Mouse (Mus musculus): ENCODE data around the gene Tarbp1.
"Not testable (repeated sequence)": the region's sequence is repeated elsewhere in the genome, so short reads cannot be mapped to it uniquely, and the experiment has no call there.

The Tarbp1 gene

GRCm38 (mm10) chr8:126405030-126405429 lies 69.8 kb downstream of the Tarbp1 start:
- DNase-seq = no peak

GRCm38 (mm10) chr8:126404550-126404949 lies 70.3 kb downstream of the Tarbp1 start:
- DNase-seq = not testable (repeated sequence)

- DNase-seq = no peak
Measured at GRCm38 (mm10) chr8:126398349-126398748, 76.5 kb downstream of the Tarbp1 start.

- no peak for DNase-seq
Measured at GRCm38 (mm10) chr8:126395917-126396316, 78.9 kb downstream of the Tarbp1 start.

- DNase-seq = no peak
Measured at GRCm38 (mm10) chr8:126395386-126395785, 79.5 kb downstream of the Tarbp1 start.

GRCm38 (mm10) chr8:126391541-126391940 lies 83.3 kb downstream of the Tarbp1 start:
- peak; percentile 46 to 64 for DNase-seq

GRCm38 (mm10) chr8:126387566-126387965 lies 87.3 kb downstream of the Tarbp1 start:
- DNase-seq = no peak

GRCm38 (mm10) chr8:126382749-126383148 lies 92.1 kb downstream of the Tarbp1 start:
- DNase-seq = peak; percentile 5 to 16

- no peak for DNase-seq
Measured at GRCm38 (mm10) chr8:126382216-126382615, 92.6 kb downstream of the Tarbp1 start.

GRCm38 (mm10) chr8:126381299-126381698 lies 93.6 kb downstream of the Tarbp1 start:
- DNase-seq = no peak

- DNase-seq = no peak
Measured at GRCm38 (mm10) chr8:126380141-126380540, 94.7 kb downstream of the Tarbp1 start.

GRCm38 (mm10) chr8:126379580-126379979 lies 95.3 kb downstream of the Tarbp1 start:
- DNase-seq = no peak

All from lung, adult 18-20 months (tissue).